Mouse (Mus musculus): ENCODE measurements around the gene Iqcb1. TPM values are rescaled to one million over a fixed set of nuclear protein-coding genes. Genes with fewer than 3 reads are reported as not detected.

Gene Iqcb1
- polyA plus RNA-seq, 1 experiment: not detected

DNA sequence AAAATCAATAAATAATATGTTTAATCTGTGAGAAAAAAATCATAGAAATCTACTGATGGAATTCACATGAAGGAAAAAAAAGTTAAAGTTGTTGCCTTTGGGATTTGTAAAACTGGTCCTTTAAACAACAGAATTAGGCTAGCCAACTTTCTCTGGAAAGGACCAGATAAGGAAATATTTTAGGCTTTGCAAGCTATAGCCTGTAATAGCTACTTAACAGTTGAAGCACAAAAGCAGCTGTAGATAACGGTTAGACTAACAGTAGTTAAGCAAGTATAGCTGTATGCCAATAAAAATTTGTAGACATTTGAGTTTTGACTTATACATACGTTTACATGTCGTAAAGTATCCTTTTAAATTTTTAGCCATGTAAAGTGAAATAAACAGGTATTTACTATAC lies 35.4 kb downstream of the Iqcb1 start:
- TF ChIP-seq CTCF (IDR thresholded peaks at IDR 0.05; ENCODE audit: insufficient read depth, low read depth, low read length) (no peak), POLR2A (IDR thresholded peaks at IDR 0.05; ENCODE audit: insufficient read depth, low read depth, low read length) (no peak)
- Histone ChIP-seq H3K4me1 (ENCODE audit: control insufficient read depth, insufficient read depth, low read length) (no peaks in the 10 kb centered on the region), H3K27ac (ENCODE audit: insufficient read depth, low read depth, low read length) (no peak overlapping the region), H3K4me3 (ENCODE audit: insufficient read depth, low read depth, low read length) (no peak overlapping the region)
- 93% methylated on average over 3 of the region's 3 CpGs for WGBS

DNA sequence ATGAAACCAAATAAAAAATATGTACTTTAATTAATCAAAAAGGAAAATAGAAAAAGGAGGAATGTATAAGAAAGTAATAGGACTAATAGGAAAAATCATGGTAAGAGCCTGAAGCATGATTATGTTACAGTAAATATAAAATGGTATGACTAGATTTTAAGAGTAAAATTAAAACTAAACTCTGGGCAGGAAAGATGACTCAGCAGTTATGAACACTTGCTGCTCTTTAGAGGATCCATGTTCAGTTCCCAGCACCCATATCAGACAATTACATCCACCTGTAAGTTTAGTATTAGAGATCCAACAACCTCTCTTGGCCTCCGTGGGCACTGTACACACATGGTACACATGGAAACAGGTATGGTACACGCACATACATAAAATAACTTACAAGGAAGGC lies 41.3 kb downstream of the Iqcb1 start:
- H3K27ac ChIP-seq (ENCODE audit: insufficient read depth, low read depth, low read length): no peak overlapping the region
- peaks cover 4% of the 10 kb centered on the region for H3K4me1 ChIP-seq (ENCODE audit: control insufficient read depth, insufficient read depth, low read length)
- H3K4me3 ChIP-seq (ENCODE audit: insufficient read depth, low read depth, low read length): no peak overlapping the region
- TF ChIP-seq POLR2A (IDR thresholded peaks at IDR 0.05; ENCODE audit: insufficient read depth, low read depth, low read length): no peak
- no peak for TF ChIP-seq CTCF (IDR thresholded peaks at IDR 0.05; ENCODE audit: insufficient read depth, low read depth, low read length)
- 98% methylated on average over 2 of the region's 2 CpGs for WGBS

DNA sequence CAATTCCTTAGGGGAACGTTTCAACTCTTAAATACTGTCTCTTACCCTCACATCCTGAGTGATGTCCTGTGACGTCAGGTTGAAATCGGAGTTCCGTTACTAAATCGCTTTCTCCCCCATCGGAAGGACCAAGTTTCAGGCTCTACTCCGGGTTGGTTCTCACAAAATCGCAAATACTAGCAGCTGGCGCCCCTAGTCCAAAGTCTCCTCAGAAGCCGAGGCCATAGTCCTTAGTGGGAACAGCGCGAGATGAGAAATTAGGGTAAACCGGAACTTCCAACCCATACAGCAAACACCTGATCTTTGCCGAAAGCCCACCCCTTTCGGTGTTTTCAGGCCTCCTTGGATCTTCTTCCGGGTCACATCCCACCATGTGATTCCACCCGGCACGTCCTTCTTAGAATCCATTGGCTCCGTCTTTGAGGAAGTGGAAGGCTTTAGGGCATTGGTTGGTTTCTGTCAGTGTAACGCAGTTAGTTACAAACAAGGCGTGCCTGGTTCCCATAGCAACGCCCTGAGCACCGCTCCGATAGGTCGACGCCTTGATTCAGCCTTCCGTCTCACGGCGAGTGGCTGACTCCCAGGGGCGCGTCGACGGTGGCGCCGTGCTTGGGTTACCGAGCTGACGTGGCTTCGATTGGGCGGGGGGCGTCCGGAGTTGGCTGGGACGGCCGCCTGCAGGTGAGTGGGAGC lies 46.5 kb downstream of the Iqcb1 start, which contains the start of the genes Eaf2 and Golgb1:
Gene Eaf2, minus strand, starts transcription at position 421 of the 693 bp plus-strand sequence.
Gene Golgb1, plus strand, starts transcription at position 558 of the 693 bp plus-strand sequence.
- Histone ChIP-seq H3K4me1 (ENCODE audit: control insufficient read depth, insufficient read depth, low read length) (peaks cover 4% of the 10 kb centered on the region), H3K27ac (ENCODE audit: insufficient read depth, low read depth, low read length) (peak within 1 kb of the TSS; percentile 81), H3K4me3 (ENCODE audit: insufficient read depth, low read depth, low read length) (peak within 1 kb of the TSS; percentile 90)
- TF ChIP-seq CTCF (IDR thresholded peaks at IDR 0.05; ENCODE audit: insufficient read depth, low read depth, low read length): no peak
- TF ChIP-seq POLR2A (IDR thresholded peaks at IDR 0.05; ENCODE audit: insufficient read depth, low read depth, low read length): no peak; the same call in 1 of the 2 replicates
- WGBS: under 1% methylated on average over 43 of the region's 43 CpGs

DNA sequence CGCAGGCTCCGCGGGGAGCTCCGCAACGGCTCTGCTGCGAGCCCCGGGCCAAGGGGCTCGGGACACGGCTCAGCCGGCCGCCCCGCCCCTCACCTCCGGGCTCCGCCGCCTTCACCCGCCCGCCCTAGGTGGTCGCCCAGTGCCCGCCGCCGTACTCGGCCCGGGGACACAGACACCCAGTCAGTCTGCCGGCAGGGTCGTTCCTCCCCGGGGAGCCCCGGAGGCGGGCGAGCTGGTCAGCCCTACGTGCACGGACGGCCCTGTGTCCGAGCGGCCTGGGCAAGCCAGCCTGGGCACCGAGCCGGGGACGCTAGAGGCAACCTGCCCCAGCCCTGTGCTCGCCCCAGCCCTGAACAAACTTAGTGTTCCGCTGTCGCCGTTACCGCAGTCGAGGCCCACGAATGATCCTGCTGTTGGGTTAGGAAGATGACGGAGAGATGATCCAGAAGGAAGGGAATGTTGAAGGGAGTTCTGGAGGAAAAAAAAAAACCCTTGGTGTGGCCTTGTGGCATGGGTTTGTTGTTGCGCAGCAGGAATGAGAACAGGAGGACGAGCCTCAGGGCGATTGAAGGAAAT lies 47.2 kb downstream of the Iqcb1 start:
- Histone ChIP-seq H3K4me1 (ENCODE audit: control insufficient read depth, insufficient read depth, low read length) (peaks cover 4% of the 10 kb centered on the region), H3K27ac (ENCODE audit: insufficient read depth, low read depth, low read length) (peak overlapping the region; percentile 29; the same call in 1 of the 2 replicates), H3K4me3 (ENCODE audit: insufficient read depth, low read depth, low read length) (peak overlapping the region; percentile 82)
- no peak for TF ChIP-seq CTCF (IDR thresholded peaks at IDR 0.05; ENCODE audit: insufficient read depth, low read depth, low read length)
- TF ChIP-seq POLR2A (IDR thresholded peaks at IDR 0.05; ENCODE audit: insufficient read depth, low read depth, low read length): peak; percentile 52; the same call in 1 of the 2 replicates
- WGBS: under 1% methylated on average over 48 of the region's 48 CpGs

DNA sequence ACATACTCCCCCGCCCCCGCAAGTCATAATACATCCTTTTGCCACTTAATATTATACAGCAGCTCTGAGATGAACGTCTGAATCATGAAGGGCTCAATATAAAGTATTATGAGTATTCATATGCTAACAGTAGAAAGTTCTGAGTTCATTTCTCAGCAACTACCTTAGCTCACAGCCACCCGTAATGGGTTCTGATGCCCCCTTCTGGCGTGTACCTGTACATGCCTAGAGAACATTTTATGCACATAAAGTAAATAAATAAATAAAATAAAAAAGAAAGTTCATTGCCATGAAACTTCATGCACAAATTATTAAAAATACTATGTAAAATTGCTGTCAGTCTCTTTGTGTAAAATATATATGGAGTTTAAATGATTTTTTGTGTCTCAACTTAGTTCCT lies 49.1 kb downstream of the Iqcb1 start:
- Histone ChIP-seq H3K4me1 (ENCODE audit: control insufficient read depth, insufficient read depth, low read length) (peaks cover 4% of the 10 kb centered on the region), H3K27ac (ENCODE audit: insufficient read depth, low read depth, low read length) (no peak overlapping the region), H3K4me3 (ENCODE audit: insufficient read depth, low read depth, low read length) (no peak overlapping the region)
- WGBS: 74% methylated on average over 5 of the region's 5 CpGs
- TF ChIP-seq CTCF (IDR thresholded peaks at IDR 0.05; ENCODE audit: insufficient read depth, low read depth, low read length): no peak
- no peak for TF ChIP-seq POLR2A (IDR thresholded peaks at IDR 0.05; ENCODE audit: insufficient read depth, low read depth, low read length)

DNA sequence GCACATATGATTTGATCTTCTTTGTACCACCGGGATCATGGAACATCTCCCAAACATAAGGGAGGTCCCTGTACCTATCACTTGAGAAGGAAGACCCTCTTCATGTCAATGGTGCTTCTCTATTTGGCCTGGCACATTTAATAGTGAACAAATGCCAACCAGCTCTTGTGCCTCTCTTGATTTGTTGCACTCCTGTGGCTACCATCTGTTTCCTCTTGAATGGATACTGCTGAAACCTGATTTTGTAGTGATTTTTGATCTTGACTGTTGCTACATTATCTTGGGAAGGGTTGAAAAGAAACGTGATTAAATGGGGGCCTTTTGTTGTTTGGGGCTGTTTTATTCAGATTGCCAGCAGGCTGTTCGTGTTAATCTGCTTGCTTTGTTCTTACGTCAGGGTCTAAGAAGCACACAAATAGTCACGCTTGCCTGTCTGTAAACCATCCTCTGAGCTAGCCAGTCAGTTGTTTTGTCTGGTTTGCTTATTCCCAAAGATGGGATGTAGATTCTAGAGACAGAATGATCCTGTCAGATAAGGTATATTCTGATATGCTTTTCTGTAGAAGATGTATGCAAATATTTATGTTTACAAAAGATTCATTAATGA lies 54.7 kb downstream of the Iqcb1 start:
- H3K27ac ChIP-seq (ENCODE audit: insufficient read depth, low read depth, low read length): no peak overlapping the region
- no peak for TF ChIP-seq CTCF (IDR thresholded peaks at IDR 0.05; ENCODE audit: insufficient read depth, low read depth, low read length)
- no peak for TF ChIP-seq POLR2A (IDR thresholded peaks at IDR 0.05; ENCODE audit: insufficient read depth, low read depth, low read length)
- H3K4me3 ChIP-seq (ENCODE audit: insufficient read depth, low read depth, low read length): no peak overlapping the region
- H3K4me1 ChIP-seq (ENCODE audit: control insufficient read depth, insufficient read depth, low read length): no peaks in the 10 kb centered on the region
- WGBS: 45% methylated on average over 5 of the region's 5 CpGs

DNA sequence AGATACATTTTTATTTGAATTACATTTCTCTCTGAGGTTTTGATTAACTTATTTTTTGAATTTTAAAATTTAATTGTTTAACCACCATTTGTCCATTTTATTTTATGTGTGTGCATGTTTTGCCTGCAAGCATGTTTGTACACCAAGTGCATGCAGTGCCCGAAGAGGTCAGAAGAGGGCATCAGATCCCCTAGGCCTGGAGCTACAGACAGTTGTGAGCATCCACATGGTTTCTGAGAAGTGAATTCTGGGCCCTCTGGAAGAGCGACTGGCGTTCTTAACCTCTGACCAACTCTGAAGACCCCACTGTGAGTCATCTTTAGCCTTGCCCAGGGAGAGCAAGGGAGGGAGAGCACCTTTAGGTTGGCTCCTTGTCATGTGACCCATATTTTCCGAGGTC lies 56.7 kb downstream of the Iqcb1 start:
- TF ChIP-seq CTCF (IDR thresholded peaks at IDR 0.05; ENCODE audit: insufficient read depth, low read depth, low read length) (peak; percentile 15; the same call in 1 of the 2 replicates), POLR2A (IDR thresholded peaks at IDR 0.05; ENCODE audit: insufficient read depth, low read depth, low read length) (no peak)
- 86% methylated on average over 4 of the region's 4 CpGs for WGBS

DNA sequence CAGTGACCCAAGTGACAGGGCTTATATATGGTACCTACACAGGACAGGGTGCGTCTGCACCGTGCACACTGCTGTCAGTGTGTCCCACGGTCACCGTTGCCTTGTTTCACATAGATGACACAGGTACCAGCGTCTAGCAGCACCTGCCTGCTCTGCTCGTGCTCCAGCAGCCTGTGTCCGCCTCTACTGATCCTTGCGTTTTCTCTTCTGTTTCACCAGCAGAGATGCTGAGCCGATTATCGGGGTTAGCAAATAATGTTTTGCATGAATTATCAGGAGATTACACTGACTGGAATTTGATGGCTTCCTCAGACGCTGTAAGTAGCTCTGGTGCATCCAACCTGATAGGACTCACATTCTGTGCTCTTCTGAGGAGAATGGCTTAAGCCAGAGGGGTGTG lies 57.7 kb downstream of the Iqcb1 start:
- TF ChIP-seq POLR2A (IDR thresholded peaks at IDR 0.05; ENCODE audit: insufficient read depth, low read depth, low read length): no peak
- no peak for TF ChIP-seq CTCF (IDR thresholded peaks at IDR 0.05; ENCODE audit: insufficient read depth, low read depth, low read length)
- H3K4me3 ChIP-seq (ENCODE audit: insufficient read depth, low read depth, low read length): no peak overlapping the region
- WGBS: 95% methylated on average over 11 of the region's 11 CpGs
- no peak overlapping the region for H3K27ac ChIP-seq (ENCODE audit: insufficient read depth, low read depth, low read length)
- H3K4me1 ChIP-seq (ENCODE audit: control insufficient read depth, insufficient read depth, low read length): no peaks in the 10 kb centered on the region

More for the DNA sequence above, 56.7 kb downstream of the Iqcb1 start:
- Histone ChIP-seq H3K4me1 (ENCODE audit: control insufficient read depth, insufficient read depth, low read length) (no peaks in the 10 kb centered on the region), H3K27ac (ENCODE audit: insufficient read depth, low read depth, low read length) (no peak overlapping the region), H3K4me3 (ENCODE audit: insufficient read depth, low read depth, low read length) (no peak overlapping the region)

DNA sequence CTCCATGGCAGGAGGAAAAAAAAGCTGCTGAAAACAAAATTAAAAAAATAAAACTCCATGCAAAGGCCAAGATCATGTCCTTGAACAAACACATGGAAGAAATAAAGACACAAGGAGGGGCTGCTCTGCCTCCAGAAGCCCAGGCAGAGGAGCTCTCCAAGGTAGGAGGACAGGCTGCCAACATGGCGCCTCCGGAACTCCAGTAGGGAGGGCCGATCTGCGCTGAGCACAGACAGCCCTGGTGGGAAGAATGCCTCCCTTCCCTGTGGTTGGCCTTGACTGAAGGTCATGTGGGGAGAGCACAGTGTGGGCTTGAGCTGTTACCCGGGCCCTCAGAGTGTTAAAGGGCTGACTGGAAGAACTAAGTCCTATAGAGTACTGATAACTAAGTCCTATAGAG lies 59.4 kb downstream of the Iqcb1 start:
- TF ChIP-seq POLR2A (IDR thresholded peaks at IDR 0.05; ENCODE audit: insufficient read depth, low read depth, low read length) (no peak), CTCF (IDR thresholded peaks at IDR 0.05; ENCODE audit: insufficient read depth, low read depth, low read length) (no peak)
- 69% methylated on average over 5 of the region's 5 CpGs for WGBS
- H3K4me1 ChIP-seq (ENCODE audit: control insufficient read depth, insufficient read depth, low read length): no peaks in the 10 kb centered on the region
- no peak overlapping the region for H3K27ac ChIP-seq (ENCODE audit: insufficient read depth, low read depth, low read length)
- no peak overlapping the region for H3K4me3 ChIP-seq (ENCODE audit: insufficient read depth, low read depth, low read length)
